Mouse (Mus musculus) liver, embryonic 14 days (tissue): ENCODE results near the gene Vmn1r196. TPM values are rescaled to one million over a fixed set of nuclear protein-coding genes. Genes with fewer than 3 reads are reported as not detected.

Source experiments
- polyA plus RNA-seq: library from polyadenylated mRNA; depleted of rRNA; stranded (reverse); fragments of >200 nt; gene quantifications from 2 replicates; pipeline ENCODE4 v1.2.3, GENCODE M21; 2012; rRNA removed

Gene Vmn1r196
- not detected in 2 replicates for polyA plus RNA-seq

GRCm38 (mm10) chr13:22289620-22290019 lies at the start of gene Vmn1r196:
Gene Vmn1r196, plus strand, starts transcription at chr13:22289920.

GRCm38 (mm10) chr13:22243915-22244314 lies 45.8 kb upstream of the Vmn1r196 start, which contains the start of gene Vmn1r194:
Gene Vmn1r194, plus strand, starts transcription at chr13:22244215.

GRCm38 (mm10) chr13:22270222-22270621 lies 19.5 kb upstream of the Vmn1r196 start, which contains the start of gene Vmn1r195:
Gene Vmn1r195, plus strand, starts transcription at chr13:22270522.

GRCm38 (mm10) chr13:22324289-22324688 lies 34.6 kb downstream of the Vmn1r196 start, which contains the start of gene Vmn1r197:
Gene Vmn1r197, plus strand, starts transcription at chr13:22324589.

Other genes starting within 250 kb of the Vmn1r196 start
- 88.8 and 92.7 TPM in 2 replicates for gene Hist1h4i, start 248.6 kb upstream of the Vmn1r196 start, polyA plus RNA-seq
- gene Hist1h2ag, start 247.0 kb upstream of the Vmn1r196 start, polyA plus RNA-seq = 30.4 and 32.0 TPM in 2 replicates
- gene Hist1h2bj, start 246.7 kb upstream of the Vmn1r196 start, polyA plus RNA-seq = 23.7 and 28.8 TPM in 2 replicates
- not detected in 2 replicates for gene Vmn1r188, start 205.5 kb upstream of the Vmn1r196 start, polyA plus RNA-seq
- gene Vmn1r189, start 184.1 kb upstream of the Vmn1r196 start, polyA plus RNA-seq = not detected in 2 replicates
- gene Vmn1r191, start 106.0 kb upstream of the Vmn1r196 start, polyA plus RNA-seq = not detected in 2 replicates
- gene Vmn1r192, start 98.8 kb upstream of the Vmn1r196 start, polyA plus RNA-seq = not detected in 2 replicates
- gene Vmn1r193, start 66.8 kb upstream of the Vmn1r196 start, polyA plus RNA-seq = not detected in 2 replicates
- gene Vmn1r194, start 45.7 kb upstream of the Vmn1r196 start, polyA plus RNA-seq = not detected in 2 replicates
- not detected in 2 replicates for gene Vmn1r195, start 19.4 kb upstream of the Vmn1r196 start, polyA plus RNA-seq
- gene Vmn1r197, start 34.7 kb downstream of the Vmn1r196 start, polyA plus RNA-seq = not detected in 2 replicates
- not detected in 2 replicates for gene Vmn1r198, start 60.4 kb downstream of the Vmn1r196 start, polyA plus RNA-seq
- not detected in 2 replicates for gene Vmn1r199, start 89.9 kb downstream of the Vmn1r196 start, polyA plus RNA-seq
- not detected in 2 replicates for gene Vmn1r200, start 100.5 kb downstream of the Vmn1r196 start, polyA plus RNA-seq
- gene Vmn1r201, start 182.0 kb downstream of the Vmn1r196 start, polyA plus RNA-seq = not detected in 2 replicates
- not detected in 2 replicates for gene Vmn1r202, start 215.5 kb downstream of the Vmn1r196 start, polyA plus RNA-seq
- gene Vmn1r203, start 228.2 kb downstream of the Vmn1r196 start, polyA plus RNA-seq = not detected in 2 replicates